Mouse (Mus musculus) liver, adult 2 months (tissue): ENCODE data around the gene Gucy2d. TPM values are rescaled to one million over a fixed set of nuclear protein-coding genes. Genes with fewer than 3 reads are reported as not detected.

Source experiments
- DNase-seq: peaks from one replicate; pipeline ENCODE4 v3.0.0-alpha.2; 2011; ENCODE audit warnings: low read depth, low spot score; ENCODE audit errors: extremely low read depth
- H3K27ac ChIP-seq: fragments of 200-500 bp; replicated peaks from 2 replicates; pipeline ENCODE4 v1.5.1; 2012; ENCODE audit warnings: low read depth, mild to moderate bottlenecking, control low read depth, inconsistent platforms, low read length; ENCODE audit not compliant: insufficient read depth
- H3K27me3 ChIP-seq: fragments of 200-500 bp; 2 replicates; pipeline ENCODE4 v1.6.1; 2012; ENCODE audit warnings: mild to moderate bottlenecking, moderate library complexity, low read length, inconsistent platforms; ENCODE audit not compliant: control insufficient read depth, insufficient read depth
- H3K36me3 ChIP-seq: fragments of 200-500 bp; 2 replicates; pipeline ENCODE4 v1.6.1; 2012; ENCODE audit warnings: low read length, inconsistent platforms; ENCODE audit not compliant: control insufficient read depth, insufficient read depth
- H3K4me1 ChIP-seq: fragments of 200-500 bp; 2 replicates; pipeline ENCODE4 v1.6.1; 2011; ENCODE audit warnings: low read length; ENCODE audit not compliant: control insufficient read depth, insufficient read depth
- H3K4me3 ChIP-seq: fragments of 200-500 bp; 2 replicates; pipeline ENCODE4 v1.5.1; 2011; ENCODE audit warnings: low read depth, mild to moderate bottlenecking, control low read depth, low read length, moderate library complexity; ENCODE audit not compliant: insufficient read depth
- H3K79me2 ChIP-seq: fragments of 200-500 bp; 2 replicates; pipeline ENCODE4 v1.6.1; 2012; ENCODE audit warnings: inconsistent platforms, mild to moderate bottlenecking, low read length, moderate library complexity; ENCODE audit not compliant: control insufficient read depth, insufficient read depth
- H3K9ac ChIP-seq: fragments of 200-500 bp; 2 replicates; pipeline ENCODE4 v1.6.1; 2012; ENCODE audit warnings: low read depth, mild to moderate bottlenecking, control low read depth, inconsistent platforms, low read length
- CTCF ChIP-seq: fragments of 200-500 bp; IDR thresholded peaks from 2 replicates; pipeline ENCODE4 v1.5.1; 2011; ENCODE audit warnings: low read depth, low read length, control low read depth
- POLR2A ChIP-seq: fragments of 200-500 bp; IDR thresholded peaks from 2 replicates; pipeline ENCODE4 v1.6.1; 2011; ENCODE audit warnings: low read length, control low read depth; ENCODE audit not compliant: insufficient read depth; ENCODE audit errors: extremely low read depth
- WGBS: fragments of 180-500 bp; shearing (Covaris S2); methylation state at CpG from one replicate; pipeline ENCODE4 v1.1.7; 2018; 5-methylcytosine and 5-hydroxymethylcytosine counted together
- polyA plus RNA-seq: library from polyadenylated mRNA; depleted of rRNA; stranded (reverse); fragments of >200 nt; gene quantifications from 2 replicates; pipeline ENCODE4 v1.2.3, GENCODE M21; 2012
- total RNA-seq: library from RNA; depleted of rRNA; stranded (reverse); fragments of >200 nt; gene quantifications from 2 replicates; pipeline ENCODE4 v1.2.3, GENCODE M21; 2014

Gene Gucy2d
- total and polyA plus RNA-seq, 2 experiments = not detected

GRCm38 (mm10) chr7:98493901-98494480, 53.8 kb downstream of the Gucy2d start:
- Histone ChIP-seq H3K27me3 (peaks cover 3% of the 10 kb centered on the region; the same call in 1 of the 2 replicates), H3K36me3 (no peaks in the 10 kb centered on the region), H3K4me3 (peak overlapping the region; percentile 2; the same call in 1 of the 2 replicates), H3K79me2 (peaks cover 5% of the 10 kb centered on the region; the same call in 1 of the 2 replicates), H3K9ac (peak overlapping the region; percentile 17), H3K4me1 (0 out of 2 replicates have a peak, but pooled peaks cover 4% of the 10 kb centered on the region), H3K27ac (peak overlapping the region; percentile 59)
- TF ChIP-seq CTCF (no peak), POLR2A (no peak)
- WGBS = 63% methylated on average over 18 of the region's 18 CpGs
- no peak for DNase-seq

GRCm38 (mm10) chr7:98495591-98495990, 55.4 kb downstream of the Gucy2d start:
- Histone ChIP-seq H3K27ac (no peak overlapping the region), H3K79me2 (no peaks in the 10 kb centered on the region), H3K4me3 (no peak overlapping the region), H3K4me1 (0 out of 2 replicates have a peak, but pooled peaks cover 4% of the 10 kb centered on the region), H3K27me3 (no peaks in the 10 kb centered on the region), H3K9ac (no peak overlapping the region), H3K36me3 (no peaks in the 10 kb centered on the region)
- WGBS = 91% methylated on average over 1 of the region's 1 CpGs
- no peak for TF ChIP-seq CTCF
- no peak for TF ChIP-seq POLR2A
- DNase-seq = no peak

GRCm38 (mm10) chr7:98497451-98497850, 57.2 kb downstream of the Gucy2d start:
- 0 out of 2 replicates have a peak, but pooled peaks cover 4% of the 10 kb centered on the region for H3K4me1 ChIP-seq
- H3K36me3 ChIP-seq = no peaks in the 10 kb centered on the region
- no peaks in the 10 kb centered on the region for H3K79me2 ChIP-seq
- WGBS = 72% methylated on average over 5 of the region's 5 CpGs
- H3K9ac ChIP-seq = no peak overlapping the region
- no peak overlapping the region for H3K27ac ChIP-seq
- TF ChIP-seq CTCF = no peak
- no peak for TF ChIP-seq POLR2A
- no peaks in the 10 kb centered on the region for H3K27me3 ChIP-seq
- DNase-seq = no peak
- no peak overlapping the region for H3K4me3 ChIP-seq

- Histone ChIP-seq H3K27me3 (no peaks in the 10 kb centered on the region), H3K36me3 (no peaks in the 10 kb centered on the region), H3K79me2 (no peaks in the 10 kb centered on the region), H3K4me3 (no peak overlapping the region), H3K4me1 (0 out of 2 replicates have a peak, but pooled peaks cover 4% of the 10 kb centered on the region), H3K27ac (no peak overlapping the region), H3K9ac (no peak overlapping the region)
- 88% methylated on average over 12 of the region's 12 CpGs for WGBS
- TF ChIP-seq CTCF = no peak
- TF ChIP-seq POLR2A = no peak
- no peak for DNase-seq
Observed at GRCm38 (mm10) chr7:98498101-98498500, 57.9 kb downstream of the Gucy2d start.

GRCm38 (mm10) chr7:98498656-98499560, 58.7 kb downstream of the Gucy2d start:
- H3K79me2 ChIP-seq = no peaks in the 10 kb centered on the region
- H3K4me3 ChIP-seq = no peak overlapping the region
- H3K36me3 ChIP-seq = no peaks in the 10 kb centered on the region
- DNase-seq = no peak
- no peak overlapping the region for H3K9ac ChIP-seq
- H3K27me3 ChIP-seq = no peaks in the 10 kb centered on the region
- H3K27ac ChIP-seq = 0 out of 2 replicates have a peak overlapping the region, but pooled peaks have one; percentile 10
- 0 out of 2 replicates have a peak, but pooled peaks cover 4% of the 10 kb centered on the region for H3K4me1 ChIP-seq
- no peak for TF ChIP-seq POLR2A
- TF ChIP-seq CTCF = no peak
- 73% methylated on average over 20 of the region's 20 CpGs for WGBS
